Mouse (Mus musculus): ENCODE data around the gene Hist1h3a.
"Not testable (repeated sequence)": the region's sequence is repeated elsewhere in the genome, so short reads cannot be mapped to it uniquely, and the experiment has no call there.

Gene Hist1h3a

DNA sequence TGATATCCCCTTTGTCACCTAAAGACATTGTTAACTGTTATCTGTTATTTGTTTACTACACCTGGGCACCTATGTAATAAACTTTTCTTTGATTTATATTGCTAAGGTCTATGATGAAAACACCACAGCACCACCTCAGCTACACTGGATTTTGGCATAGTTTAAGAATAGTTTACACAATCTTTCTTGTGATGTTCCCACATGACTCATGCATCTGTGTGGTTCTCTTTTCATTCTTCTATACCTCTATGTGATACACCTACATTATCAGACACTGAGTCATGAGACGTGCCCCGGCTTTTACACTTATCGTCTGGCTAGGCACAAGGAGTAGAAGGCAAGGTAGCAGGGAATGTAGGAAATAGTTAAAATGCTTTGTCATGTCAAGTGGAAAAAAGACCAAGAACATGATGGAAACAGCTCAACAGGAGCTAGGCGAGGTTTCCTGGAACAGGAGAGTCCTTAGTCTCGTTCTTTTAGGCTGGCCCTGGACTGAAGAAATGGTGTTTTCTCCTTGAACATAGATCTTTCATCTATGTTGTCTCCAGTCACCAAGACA, 12.5 kb downstream of the Hist1h3a start:
- no peak for TF ChIP-seq GATA4 (IDR thresholded peaks at IDR 0.05; ENCODE audit: insufficient replicate concordance, low read length)

DNA sequence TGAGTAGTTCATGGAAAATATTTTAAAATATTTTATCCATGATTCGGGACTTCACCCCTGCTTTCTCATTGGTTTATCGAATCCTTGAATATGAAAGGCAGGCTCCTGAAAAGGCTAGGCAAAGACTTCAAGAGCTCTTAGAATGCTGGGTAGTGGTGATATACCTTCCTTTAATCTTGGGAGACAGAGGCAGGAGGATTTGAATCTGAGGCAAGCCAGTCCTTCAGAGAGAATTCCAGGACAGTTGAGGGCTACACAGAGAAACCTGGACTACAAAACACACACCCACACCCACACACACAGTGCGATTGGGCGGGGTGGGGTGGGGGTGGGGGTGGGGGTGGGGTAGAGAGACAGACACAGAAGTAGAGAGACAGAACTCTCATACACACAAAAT, 14.3 kb downstream of the Hist1h3a start:
- TF ChIP-seq GATA4 (IDR thresholded peaks at IDR 0.05; ENCODE audit: insufficient replicate concordance, low read length) = no peak

DNA sequence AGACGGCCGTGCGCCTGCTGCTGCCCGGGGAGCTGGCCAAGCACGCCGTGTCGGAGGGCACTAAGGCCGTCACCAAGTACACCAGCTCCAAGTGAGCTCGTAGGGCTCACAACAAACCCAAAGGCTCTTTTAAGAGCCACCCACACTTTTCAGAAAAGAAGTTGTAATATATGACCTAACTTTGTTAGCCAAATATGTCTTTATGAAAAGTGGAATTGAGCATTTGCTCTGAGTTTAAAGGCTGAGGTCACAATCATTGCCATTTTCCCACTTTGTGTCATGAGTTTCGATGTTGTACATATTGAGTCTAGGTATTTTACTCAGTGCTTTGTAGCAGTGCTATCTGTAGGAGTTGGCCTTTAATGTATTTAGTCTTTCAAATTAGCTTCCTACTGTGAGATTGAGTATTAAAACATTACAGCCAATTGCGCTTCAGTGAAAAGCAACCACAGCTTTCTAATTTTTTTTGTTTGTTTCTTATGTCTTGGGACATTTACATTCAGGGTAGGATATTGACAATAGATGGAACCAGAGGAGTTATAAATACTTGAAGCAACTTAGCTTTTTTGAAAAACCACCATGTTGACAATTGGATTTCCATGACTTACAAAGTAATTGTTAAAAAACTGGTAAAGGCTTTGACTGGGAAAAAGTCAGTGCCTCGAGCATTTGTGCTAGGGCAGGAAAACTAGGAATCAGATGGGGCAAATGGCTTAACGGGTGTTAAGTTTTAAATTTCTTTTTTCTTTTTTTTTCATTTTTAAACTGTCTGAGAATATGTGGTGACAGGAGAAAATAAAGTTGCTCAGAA, 14.9 kb downstream of the Hist1h3a start:
- no peak for TF ChIP-seq GATA4 (IDR thresholded peaks at IDR 0.05; ENCODE audit: insufficient replicate concordance, low read length)

DNA sequence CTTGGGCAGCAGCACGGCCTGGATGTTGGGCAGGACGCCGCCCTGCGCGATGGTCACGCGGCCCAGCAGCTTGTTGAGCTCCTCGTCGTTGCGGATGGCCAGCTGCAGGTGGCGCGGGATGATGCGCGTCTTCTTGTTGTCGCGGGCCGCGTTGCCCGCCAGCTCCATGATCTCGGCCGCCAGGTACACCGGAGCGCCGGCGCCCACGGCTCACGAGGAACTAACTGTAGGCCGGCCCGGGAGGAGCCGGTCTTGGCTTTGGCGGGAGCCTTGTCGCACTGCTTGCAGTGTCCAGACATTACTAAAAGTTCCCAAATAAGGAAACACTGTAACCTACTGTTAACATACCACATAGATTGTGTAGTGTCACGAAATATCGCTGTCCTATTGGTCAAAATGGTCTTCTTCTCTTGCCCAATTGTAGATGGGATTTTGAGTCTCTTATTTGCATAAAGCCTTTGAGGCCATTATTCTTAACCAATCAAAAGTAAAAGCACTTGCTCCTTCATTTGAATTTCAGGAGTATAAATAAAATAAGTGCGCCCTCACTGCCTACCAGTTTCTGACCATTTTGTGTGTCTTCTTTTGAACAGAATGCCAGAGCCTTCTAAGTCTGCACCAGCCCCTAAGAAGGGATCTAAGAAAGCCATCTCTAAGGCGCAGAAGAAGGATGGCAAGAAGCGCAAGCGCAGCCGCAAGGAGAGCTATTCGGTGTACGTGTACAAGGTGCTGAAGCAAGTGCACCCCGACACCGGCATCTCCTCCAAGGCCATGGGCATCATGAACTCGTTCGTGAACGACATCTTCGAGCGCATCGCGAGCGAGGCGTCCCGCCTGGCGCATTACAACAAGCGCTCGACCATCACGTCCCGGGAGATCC, 15.7 kb downstream of the Hist1h3a start, which contains the start of gene Hist1h2bb:
Gene Hist1h2bb (plus strand): TSS at position 534 of the 880 bp plus-strand sequence.
- not testable (repeated sequence) for TF ChIP-seq GATA4 (IDR thresholded peaks at IDR 0.05; ENCODE audit: insufficient replicate concordance, low read length)

DNA sequence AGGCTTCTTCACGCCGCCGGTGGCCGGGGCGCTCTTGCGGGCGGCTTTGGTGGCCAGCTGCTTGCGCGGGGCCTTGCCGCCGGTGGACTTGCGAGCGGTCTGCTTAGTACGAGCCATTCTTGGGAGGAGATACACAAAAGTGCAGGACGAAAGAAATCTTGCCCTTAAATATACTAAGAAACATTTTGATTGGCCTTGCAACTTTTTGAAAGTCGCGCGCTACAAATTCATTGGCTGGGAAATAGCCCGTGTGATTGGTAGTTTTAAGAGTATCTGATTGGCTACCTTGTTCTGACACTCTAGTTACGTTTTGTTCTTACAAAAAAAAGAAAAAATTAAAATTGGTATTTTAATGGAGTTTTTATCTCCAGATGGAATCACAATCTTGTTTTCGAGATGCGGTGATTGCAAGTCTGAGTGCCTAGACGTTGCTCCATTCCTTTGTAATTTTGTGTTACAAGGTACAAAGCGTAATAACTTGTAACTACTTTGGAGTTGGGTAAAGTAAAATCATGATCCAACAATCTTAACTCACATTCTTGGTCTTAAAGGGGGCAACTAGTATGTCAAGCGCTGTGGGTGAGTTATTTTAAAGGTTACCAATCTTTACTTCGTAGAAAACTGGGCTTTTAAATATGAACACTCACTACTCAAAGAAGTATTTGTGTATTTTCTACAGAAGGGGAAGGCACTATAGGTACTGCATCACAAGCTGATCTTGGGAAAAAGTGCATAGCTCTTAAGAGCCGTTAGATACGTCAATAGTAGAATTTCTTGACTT, 16.6 kb downstream of the Hist1h3a start, which contains the start of gene Hist1h3c:
Gene Hist1h3c (minus strand): TSS at position 222 of the 781 bp plus-strand sequence.
- no peak for TF ChIP-seq GATA4 (IDR thresholded peaks at IDR 0.05; ENCODE audit: insufficient replicate concordance, low read length)

DNA sequence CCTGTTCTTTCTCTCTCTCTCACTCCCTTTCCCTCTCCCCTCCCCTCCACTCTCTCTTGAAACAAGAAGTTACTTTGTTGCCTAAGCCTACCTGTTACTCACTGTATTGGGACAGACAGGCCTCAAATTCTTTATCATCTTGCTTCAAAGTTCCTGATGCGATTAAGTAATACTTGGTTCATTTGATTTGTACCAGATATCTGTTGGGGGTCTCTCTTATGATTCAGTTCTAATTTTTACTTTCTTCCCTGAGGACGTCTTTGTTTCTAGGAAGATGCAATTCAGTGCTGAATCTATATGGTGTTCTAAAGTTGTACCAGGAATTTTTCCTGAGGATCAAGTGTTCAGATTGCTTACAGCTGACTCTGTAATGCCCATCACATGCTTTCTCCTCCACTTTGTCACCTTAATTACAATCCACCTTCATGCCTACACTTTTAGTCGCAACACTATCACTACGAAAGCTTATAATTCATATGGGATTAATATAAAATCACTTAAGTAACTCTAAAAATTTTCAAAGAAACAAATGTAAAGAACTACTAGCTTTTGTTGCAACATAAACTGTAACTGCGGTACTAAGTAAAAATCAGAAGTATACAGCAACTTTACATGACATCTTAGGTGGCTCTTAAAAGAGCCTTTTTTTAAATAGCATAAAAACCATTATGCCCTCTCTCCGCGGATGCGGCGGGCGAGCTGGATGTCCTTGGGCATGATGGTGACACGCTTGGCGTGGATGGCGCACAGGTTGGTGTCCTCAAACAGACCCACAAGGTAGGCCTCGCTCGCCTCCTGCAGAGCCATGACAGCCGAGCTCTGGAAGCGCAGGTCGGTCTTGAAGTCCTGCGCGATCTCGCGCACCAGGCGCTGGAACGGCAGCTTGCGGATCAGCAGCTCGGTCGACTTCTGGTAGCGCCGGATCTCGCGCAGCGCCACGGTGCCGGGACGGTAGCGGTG, 17.5 kb downstream of the Hist1h3a start:
- no peak for TF ChIP-seq GATA4 (IDR thresholded peaks at IDR 0.05; ENCODE audit: insufficient replicate concordance, low read length)

DNA sequence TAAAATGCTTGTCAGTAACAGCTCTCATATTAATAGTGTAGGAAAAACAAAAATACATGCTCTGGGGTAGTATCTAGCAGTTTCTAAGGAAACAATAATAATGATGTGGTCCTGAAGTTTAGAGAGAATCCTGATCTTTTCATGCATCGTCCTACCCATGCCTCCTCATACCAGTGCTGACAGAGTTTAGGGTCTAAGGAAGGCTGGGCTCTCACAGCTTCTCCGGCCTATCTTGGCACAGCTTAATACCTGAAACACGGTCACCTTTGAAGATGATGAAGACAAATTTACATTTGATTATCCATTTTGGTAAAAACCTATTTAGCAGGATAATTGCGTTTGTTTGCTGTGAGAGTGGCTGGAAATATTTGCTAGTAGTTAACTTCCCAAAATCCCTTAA, 18.2 kb downstream of the Hist1h3a start:
- no peak for TF ChIP-seq GATA4 (IDR thresholded peaks at IDR 0.05; ENCODE audit: insufficient replicate concordance, low read length)

DNA sequence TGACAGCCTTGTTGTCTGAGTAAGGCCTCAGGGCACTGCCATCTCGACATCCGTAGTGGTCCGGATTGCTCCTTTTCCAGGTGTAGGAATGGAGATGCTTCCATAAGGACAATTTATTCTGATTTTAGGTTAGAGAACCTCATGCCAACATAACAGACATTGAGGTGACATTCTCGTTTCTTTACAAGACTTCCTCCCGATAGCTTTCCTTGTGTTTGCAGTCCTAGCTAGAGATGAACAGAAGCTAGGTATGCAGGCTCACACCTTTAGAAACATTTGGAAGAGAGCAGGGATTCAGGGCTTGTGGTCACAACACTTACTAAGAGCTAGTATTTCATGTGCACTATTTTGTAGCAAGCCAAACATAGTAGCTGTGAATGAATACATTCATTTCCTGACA, 19.0 kb downstream of the Hist1h3a start:
- TF ChIP-seq GATA4 (IDR thresholded peaks at IDR 0.05; ENCODE audit: insufficient replicate concordance, low read length) = no peak

DNA sequence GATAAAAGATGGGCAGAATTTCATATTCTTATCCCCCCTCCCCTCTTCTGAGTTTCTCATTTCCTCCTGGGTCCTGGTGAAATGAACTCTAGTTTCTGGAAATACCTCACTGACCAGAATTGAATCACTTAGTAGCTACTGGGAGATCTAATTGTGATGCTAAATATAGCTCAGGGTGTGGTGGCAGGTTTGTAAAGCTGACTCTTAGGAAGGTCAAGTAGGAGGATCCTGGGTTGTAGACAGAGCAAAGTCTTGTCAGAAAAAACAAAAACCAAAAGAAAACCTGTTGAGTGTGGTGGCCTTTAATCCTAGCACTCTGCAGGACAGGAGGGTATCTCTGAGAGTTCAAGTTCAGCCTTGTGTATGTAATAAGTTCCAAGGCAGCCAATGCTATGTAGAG, 20.2 kb downstream of the Hist1h3a start:
- no peak for TF ChIP-seq GATA4 (IDR thresholded peaks at IDR 0.05; ENCODE audit: insufficient replicate concordance, low read length)

DNA sequence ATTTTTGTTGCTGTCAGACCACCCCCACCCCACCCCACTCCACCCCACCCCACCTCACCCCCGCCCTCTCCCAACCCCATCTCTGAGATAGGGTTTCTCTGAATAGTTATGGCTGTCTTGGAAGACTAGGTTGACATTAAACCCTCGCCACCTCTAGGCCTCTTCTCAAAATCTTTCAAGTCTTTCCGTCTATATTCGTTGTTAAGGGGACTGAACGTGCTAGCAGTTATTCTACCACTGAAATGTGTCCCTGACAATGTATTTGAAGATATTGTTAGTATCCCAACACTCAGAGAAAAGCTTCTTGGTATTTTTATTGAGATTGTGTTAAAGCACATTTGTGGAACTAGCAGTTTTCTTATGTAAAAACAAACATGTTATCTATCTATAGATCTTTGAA, 21.3 kb downstream of the Hist1h3a start:
- TF ChIP-seq GATA4 (IDR thresholded peaks at IDR 0.05; ENCODE audit: insufficient replicate concordance, low read length) = no peak

DNA sequence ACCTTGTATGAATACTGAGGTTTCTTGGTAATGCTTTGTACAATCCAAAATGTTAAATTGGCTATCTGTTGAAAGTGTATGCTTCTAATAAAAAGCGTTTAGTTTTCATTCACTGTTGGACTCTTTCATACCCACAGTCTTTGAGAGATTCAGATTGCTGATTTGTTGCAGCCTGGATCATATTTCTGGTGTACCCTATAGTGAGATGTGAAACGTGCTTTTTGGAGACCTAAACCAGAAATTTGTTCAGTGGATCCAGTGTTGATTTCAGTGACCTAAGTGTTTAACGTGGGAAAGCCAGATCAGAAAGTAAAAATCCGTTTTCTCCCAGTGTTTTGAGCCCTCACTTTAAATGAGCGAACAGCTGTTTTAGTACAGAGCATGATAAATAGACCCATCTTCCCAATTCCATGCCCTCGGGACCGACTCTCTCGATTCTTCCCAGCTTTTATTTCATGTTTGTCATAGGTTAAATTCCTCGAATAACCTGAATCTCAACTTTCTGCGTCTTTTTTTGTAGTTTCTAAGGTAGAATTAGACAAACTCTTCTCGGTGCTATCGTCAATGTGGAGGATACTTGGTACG, 21.8 kb downstream of the Hist1h3a start:
- no peak for TF ChIP-seq GATA4 (IDR thresholded peaks at IDR 0.05; ENCODE audit: insufficient replicate concordance, low read length)

DNA sequence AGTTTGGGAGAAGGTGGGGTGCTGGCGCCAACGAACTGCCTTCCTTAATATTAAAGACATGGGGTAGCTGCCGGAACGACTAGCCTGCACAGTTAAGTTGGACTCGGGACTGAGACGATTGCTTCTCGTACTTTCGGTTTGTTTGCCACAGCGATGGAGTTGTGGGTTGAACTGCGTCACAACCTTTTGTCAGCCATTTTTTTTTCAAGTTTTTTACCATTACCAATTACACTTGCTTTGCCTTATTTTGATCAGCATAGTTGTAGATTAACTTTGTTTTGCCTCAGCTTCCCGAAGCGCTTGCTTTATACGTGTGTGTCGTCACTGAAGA, 22.3 kb downstream of the Hist1h3a start:
- TF ChIP-seq GATA4 (IDR thresholded peaks at IDR 0.05; ENCODE audit: insufficient replicate concordance, low read length) = no peak

DNA sequence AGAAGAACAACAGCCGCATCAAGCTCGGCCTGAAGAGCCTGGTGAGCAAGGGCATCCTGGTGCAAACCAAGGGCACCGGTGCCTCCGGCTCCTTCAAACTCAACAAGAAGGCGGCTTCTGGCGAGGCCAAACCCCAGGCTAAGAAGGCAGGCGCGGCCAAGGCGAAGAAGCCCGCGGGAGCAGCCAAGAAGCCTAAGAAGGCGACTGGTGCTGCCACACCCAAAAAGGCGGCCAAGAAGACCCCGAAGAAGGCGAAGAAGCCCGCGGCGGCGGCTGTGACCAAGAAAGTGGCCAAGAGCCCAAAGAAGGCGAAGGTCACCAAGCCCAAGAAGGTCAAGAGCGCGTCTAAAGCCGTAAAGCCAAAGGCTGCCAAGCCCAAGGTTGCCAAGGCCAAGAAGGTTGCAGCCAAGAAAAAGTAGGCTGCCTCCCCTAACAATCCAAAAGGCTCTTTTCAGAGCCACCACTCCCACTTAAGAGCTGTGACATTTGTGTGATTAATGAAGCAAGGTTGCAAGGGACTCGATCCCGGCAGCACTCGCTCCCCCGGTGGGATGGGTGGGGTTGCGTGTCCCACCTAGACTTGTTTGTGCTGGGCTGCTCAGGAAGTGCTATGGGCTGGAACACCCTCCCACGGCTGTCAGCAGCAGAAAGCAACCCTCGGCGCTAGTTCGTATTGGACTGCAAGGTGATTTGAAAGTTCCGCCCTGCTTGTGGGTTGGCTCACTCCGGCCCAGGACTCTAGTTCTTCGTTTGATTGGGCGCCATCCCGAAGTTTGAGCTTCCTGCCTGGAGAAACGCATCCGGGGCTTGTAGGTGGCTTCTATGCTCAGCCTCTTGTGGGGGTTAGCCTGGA, 22.9 kb downstream of the Hist1h3a start:
- no peak for TF ChIP-seq GATA4 (IDR thresholded peaks at IDR 0.05; ENCODE audit: insufficient replicate concordance, low read length)

Data from liver, adult (tissue).